Mouse (Mus musculus) embryonic facial prominence, embryonic 11.5 days (tissue): ENCODE data around the gene Htr1d. TPM values are rescaled to one million over a fixed set of nuclear protein-coding genes. Genes with fewer than 3 reads are reported as not detected.
A peak's percentile ranks its signal among the peaks of the same experiment; 100 is the strongest.

Source experiments
- ATAC-seq: fragments of 200-750 bp; cut with Nextera tagmentation; replicated peaks from 2 replicates; pipeline ENCODE4 v1.8.0; 2017; ENCODE audit warnings: low read depth; ENCODE audit not compliant: insufficient number of reproducible peaks, low FRiP score, low TSS enrichment
- DNase-seq: peaks from one replicate; pipeline ENCODE4 v3.0.0-alpha.2; 2015; ENCODE audit warnings: low spot score
- H3K27ac ChIP-seq: fragments of 300-500 bp; sonication (generic); replicated peaks from 2 replicates; pipeline ENCODE4 v1.5.1; 2014; ENCODE audit warnings: mild to moderate bottlenecking, low read depth, low read length, control low read depth
- H3K27me3 ChIP-seq: fragments of 300-500 bp; sonication (generic); 2 replicates; pipeline ENCODE4 v1.6.1; 2014; ENCODE audit warnings: mild to moderate bottlenecking, low read length, moderate library complexity, mixed read lengths; ENCODE audit not compliant: control insufficient read depth, insufficient read depth
- H3K36me3 ChIP-seq: fragments of 300-500 bp; sonication (generic); replicated peaks from 2 replicates; pipeline ENCODE4 v1.6.1; 2014; ENCODE audit warnings: low read depth, mild to moderate bottlenecking, low read length, moderate library complexity, mixed read lengths; ENCODE audit not compliant: control insufficient read depth, insufficient read depth
- H3K4me1 ChIP-seq: fragments of 300-500 bp; sonication (generic); 2 replicates; pipeline ENCODE4 v1.6.1; 2014; ENCODE audit warnings: low read length, mixed read lengths; ENCODE audit not compliant: control insufficient read depth, insufficient read depth
- H3K4me2 ChIP-seq: fragments of 300-500 bp; sonication (generic); 2 replicates; pipeline ENCODE4 v1.6.1; 2014; ENCODE audit warnings: low read depth, mild to moderate bottlenecking, control low read depth, low read length, moderate library complexity
- H3K4me3 ChIP-seq: fragments of 300-500 bp; sonication (generic); 2 replicates; pipeline ENCODE4 v1.5.1; 2014; ENCODE audit warnings: low read depth, low read length, control low read depth
- H3K9ac ChIP-seq: fragments of 300-500 bp; sonication (generic); replicated peaks from 2 replicates; pipeline ENCODE4 v1.6.1; 2014; ENCODE audit warnings: mild to moderate bottlenecking, control low read depth, low read length
- H3K9me3 ChIP-seq: fragments of 300-500 bp; sonication (generic); replicated peaks from 2 replicates; pipeline ENCODE4 v1.6.1; 2016; ENCODE audit warnings: mild to moderate bottlenecking, low read length, inconsistent platforms, mixed read lengths; ENCODE audit not compliant: control insufficient read depth
- WGBS: fragments of 180-500 bp; shearing (Covaris S2); extraction: QIAGEN DNeasy Blood & Tissue Kit; methylation state at CpG from one replicate; pipeline ENCODE4 v1.1.7; 2014; 5-methylcytosine and 5-hydroxymethylcytosine counted together
- polyA plus RNA-seq: library from polyadenylated mRNA; unstranded; fragments of >200 nt; fragmentation: Nextera tagmentation; extraction: Ambion mirVana; gene quantifications from 2 replicates; pipeline ENCODE4 v1.2.1, GENCODE M21; 2014

Htr1d gene
- 0.11 and 0.47 TPM in 2 replicates for polyA plus RNA-seq

DNA sequence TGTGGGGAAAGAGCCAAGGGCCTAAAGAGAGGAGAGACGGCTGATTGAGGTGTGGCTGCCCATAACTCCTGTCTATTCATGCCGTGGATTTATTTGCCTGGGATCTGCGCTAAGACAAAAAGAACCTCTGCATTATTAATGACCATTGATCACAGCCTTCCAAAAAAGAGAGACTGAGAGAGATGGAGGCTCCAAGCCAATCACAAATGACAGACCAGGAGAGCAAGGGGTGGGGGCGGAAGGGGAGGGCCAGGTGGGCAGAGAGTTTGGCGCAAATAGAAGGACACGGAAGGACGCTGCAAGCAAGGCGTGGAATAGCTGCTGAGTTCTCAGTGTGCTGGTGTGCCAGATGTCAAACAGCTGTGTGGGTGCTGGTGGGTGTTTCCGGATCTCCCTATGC lies at the start of gene Htr1d:
Htr1d (plus strand) TSS at position 301 of the 400 bp plus-strand sequence.
- Histone ChIP-seq H3K4me2 (peak within 1 kb of the TSS; percentile 94), H3K27ac (no peak within 1 kb of the TSS), H3K4me1 (no peaks in the 10 kb centered on the region; the same call in 1 of the 2 replicates), H3K27me3 (peaks cover 15% of the 10 kb centered on the region), H3K4me3 (peak within 1 kb of the TSS; percentile 43), H3K9me3 (no peaks in the 10 kb centered on the region), H3K9ac (peak within 1 kb of the TSS; percentile 59), H3K36me3 (no peaks in the 10 kb centered on the region)
- ATAC-seq (no peak), DNase-seq (no peak)
- 80% methylated on average over 9 of the region's 9 CpGs for WGBS

DNA sequence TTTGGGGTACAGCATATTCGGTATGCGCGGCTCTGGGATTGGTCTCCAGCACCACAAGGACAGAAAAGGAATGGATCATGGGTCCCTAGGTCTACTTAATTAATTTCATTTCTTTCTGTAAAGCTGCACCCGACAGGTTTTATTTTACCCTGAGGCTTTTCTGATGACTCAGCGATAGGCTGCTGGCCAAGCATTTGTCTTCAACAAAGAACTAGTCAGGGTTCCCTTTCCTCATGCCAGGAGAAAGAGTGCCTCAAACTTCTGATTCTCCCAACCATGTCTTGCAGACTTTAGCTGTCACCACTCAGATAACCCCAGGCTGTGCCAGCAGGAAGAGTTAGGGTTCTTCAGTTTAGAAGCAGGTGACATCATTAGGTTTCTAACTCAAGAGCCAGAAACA lies 46.3 kb upstream of the Htr1d start:
- Histone ChIP-seq H3K27ac (no peak overlapping the region), H3K4me3 (no peak overlapping the region), H3K27me3 (no peaks in the 10 kb centered on the region), H3K9ac (no peak overlapping the region), H3K4me1 (no peaks in the 10 kb centered on the region), H3K4me2 (no peak overlapping the region), H3K9me3 (no peaks in the 10 kb centered on the region), H3K36me3 (no peaks in the 10 kb centered on the region)
- no peak for ATAC-seq
- DNase-seq: no peak
- WGBS: 88% methylated on average over 5 of the region's 5 CpGs

DNA sequence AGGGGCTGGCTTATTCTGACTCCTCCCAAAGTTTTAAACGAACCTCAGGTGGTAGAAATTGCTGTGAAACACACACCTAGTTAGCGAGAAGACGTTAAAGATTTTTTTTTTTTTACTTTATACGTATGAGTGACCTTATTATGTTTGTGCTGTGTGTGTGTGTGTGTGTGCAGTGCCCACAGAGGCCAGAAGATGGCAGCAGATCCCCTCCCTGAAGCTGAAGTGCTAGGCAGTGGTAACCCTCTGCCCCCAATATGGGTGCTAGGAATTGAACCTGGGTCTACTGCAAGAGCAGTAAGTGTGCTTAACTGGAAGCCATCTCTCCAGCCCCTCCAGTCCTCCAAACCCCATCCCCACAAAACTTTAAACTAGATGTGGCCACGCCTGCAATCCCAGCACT lies 40.3 kb upstream of the Htr1d start:
- no peak for ATAC-seq
- H3K4me1 ChIP-seq: no peaks in the 10 kb centered on the region
- 83% methylated on average over 5 of the region's 5 CpGs for WGBS

DNA sequence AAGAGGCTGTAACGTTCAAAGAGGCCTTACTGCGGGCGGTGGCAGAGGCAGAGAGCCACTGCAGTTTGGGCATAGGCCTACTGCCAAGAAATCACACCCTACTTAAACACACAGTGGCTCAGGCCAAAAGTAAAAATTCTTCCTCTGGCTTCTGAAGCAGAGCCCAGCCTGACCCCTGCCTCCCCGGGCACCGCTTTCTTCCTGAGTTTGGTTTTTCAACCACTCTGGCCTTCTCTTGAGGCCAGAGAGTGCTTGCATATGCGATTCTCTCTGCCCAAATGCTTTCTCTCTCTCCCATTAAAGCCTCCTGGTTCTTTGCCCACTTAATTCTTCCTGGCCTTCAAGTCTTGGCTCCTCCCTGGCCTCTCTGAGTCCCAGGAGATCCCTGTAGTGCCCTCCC lies 39.5 kb upstream of the Htr1d start:
- 81% methylated on average over 6 of the region's 6 CpGs for WGBS
- H3K4me3 ChIP-seq: no peak overlapping the region
- DNase-seq (no peak), ATAC-seq (no peak)
- no peaks in the 10 kb centered on the region for H3K36me3 ChIP-seq
- no peaks in the 10 kb centered on the region for H3K9me3 ChIP-seq
- H3K4me1 ChIP-seq: no peaks in the 10 kb centered on the region
- H3K27me3 ChIP-seq: no peaks in the 10 kb centered on the region
- H3K9ac ChIP-seq: no peak overlapping the region
- H3K27ac ChIP-seq: no peak overlapping the region
- H3K4me2 ChIP-seq: no peak overlapping the region

More for the DNA sequence above, 40.3 kb upstream of the Htr1d start:
- no peak for DNase-seq
- Histone ChIP-seq H3K4me3 (no peak overlapping the region), H3K4me2 (no peak overlapping the region), H3K9me3 (no peaks in the 10 kb centered on the region), H3K27ac (no peak overlapping the region), H3K27me3 (no peaks in the 10 kb centered on the region), H3K9ac (no peak overlapping the region), H3K36me3 (no peaks in the 10 kb centered on the region)

DNA sequence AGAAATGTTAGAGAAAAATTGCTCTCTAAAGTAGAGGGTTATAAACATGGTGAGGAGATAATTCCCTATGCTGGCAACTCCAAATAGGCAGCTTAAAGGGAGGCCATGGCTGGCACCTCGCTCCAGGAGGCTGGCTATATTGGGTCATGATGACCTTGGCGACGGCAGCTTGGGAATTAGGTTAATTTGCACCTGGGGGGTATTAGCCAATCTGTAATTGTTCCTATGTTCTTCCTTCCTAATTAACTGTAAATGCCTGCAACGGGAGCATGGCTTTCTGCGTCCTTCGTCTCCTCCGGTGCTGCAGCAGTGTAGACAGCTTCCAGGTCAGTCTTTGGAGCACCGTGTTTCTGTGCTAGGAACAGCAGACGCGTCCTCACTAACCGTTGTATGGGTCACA lies 36.1 kb upstream of the Htr1d start:
- no peaks in the 10 kb centered on the region for H3K36me3 ChIP-seq
- ATAC-seq (no peak), DNase-seq (no peak)
- H3K4me1 ChIP-seq: no peaks in the 10 kb centered on the region
- H3K27ac ChIP-seq: no peak overlapping the region
- no peak overlapping the region for H3K4me2 ChIP-seq
- H3K4me3 ChIP-seq: no peak overlapping the region
- no peaks in the 10 kb centered on the region for H3K27me3 ChIP-seq
- WGBS: 64% methylated on average over 11 of the region's 11 CpGs
- no peaks in the 10 kb centered on the region for H3K9me3 ChIP-seq
- no peak overlapping the region for H3K9ac ChIP-seq

DNA sequence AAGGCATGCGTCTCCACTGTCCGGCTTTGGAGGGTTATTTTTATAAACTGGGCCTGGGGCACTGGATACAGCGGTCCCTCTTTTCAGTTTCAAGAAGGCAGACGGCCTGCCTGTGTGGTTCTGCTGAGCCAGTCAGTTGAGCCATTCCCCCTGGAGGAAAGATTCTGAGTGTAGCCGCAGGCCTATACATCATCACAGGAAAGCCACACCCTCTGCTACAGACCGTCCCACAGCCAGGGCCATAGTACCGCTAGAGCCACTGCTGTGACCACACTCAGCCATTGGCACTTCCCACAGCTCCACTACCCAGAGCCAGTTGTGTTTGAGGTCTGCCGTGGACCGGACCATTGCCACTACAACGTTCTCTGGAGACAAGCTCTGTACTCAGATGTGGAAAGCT lies 21.5 kb upstream of the Htr1d start:
- H3K4me3 ChIP-seq: no peak overlapping the region
- H3K36me3 ChIP-seq: no peaks in the 10 kb centered on the region
- no peaks in the 10 kb centered on the region for H3K9me3 ChIP-seq
- no peak overlapping the region for H3K4me2 ChIP-seq
- no peak for ATAC-seq
- H3K27me3 ChIP-seq: no peaks in the 10 kb centered on the region
- H3K4me1 ChIP-seq: no peaks in the 10 kb centered on the region
- no peak overlapping the region for H3K27ac ChIP-seq
- no peak overlapping the region for H3K9ac ChIP-seq
- DNase-seq: no peak
- WGBS: 79% methylated on average over 10 of the region's 10 CpGs

DNA sequence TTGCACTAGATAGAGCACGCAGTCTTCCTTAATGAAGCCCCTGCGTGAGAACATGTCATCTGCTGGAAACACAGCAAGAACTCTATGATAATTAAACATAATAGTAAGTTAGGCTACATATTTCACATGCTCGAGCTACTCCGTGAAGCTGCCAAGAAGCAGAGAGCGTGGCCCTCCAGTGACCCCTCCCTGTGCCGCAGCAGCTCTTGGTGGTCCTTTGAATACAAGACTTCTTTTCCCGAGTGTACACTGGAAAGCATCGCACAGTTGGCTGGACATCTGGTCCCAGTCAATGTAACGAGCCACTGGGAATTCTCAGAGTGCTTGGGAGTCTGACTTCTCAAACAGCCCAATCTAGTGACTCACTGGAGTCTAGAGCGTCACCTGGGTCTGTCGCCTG lies 15.5 kb upstream of the Htr1d start:
- Histone ChIP-seq H3K4me2 (no peak overlapping the region), H3K27ac (no peak overlapping the region), H3K9ac (no peak overlapping the region), H3K27me3 (no peaks in the 10 kb centered on the region), H3K36me3 (no peaks in the 10 kb centered on the region), H3K4me3 (no peak overlapping the region), H3K9me3 (no peaks in the 10 kb centered on the region), H3K4me1 (no peaks in the 10 kb centered on the region; the same call in 1 of the 2 replicates)
- WGBS: 53% methylated on average over 11 of the region's 11 CpGs
- peak; percentile 34 for DNase-seq
- no peak for ATAC-seq

DNA sequence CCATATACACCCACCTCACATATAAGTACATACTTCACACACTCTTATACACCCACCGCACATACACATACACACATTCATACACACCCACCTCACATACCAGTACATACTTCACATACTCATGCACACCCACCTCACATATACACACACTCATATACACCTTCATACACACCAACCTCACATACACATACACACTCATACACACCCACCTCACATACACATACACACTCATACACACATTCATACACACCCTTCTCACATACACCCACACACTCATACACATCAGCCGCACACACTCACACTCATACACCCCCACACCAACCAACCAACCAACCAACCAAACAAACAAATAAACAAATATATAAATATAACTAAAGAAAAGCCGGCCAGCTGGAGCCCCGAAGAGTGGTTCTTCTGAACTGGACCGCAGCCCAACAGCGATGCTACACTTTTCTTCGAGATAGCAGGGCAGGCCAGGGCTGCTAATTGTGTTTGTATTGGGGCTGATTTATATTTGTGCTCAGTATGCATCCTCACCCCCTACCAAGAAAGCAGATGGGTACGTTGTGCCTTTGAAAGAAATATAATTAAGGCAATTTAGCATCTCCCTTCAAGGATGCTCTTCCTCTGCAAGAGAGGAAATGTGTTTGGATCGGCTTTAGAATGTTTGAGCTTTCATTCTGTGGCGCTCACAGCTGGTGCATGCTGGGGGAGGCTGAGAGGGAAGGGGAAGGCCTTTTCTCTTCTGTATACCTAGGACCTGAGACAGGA lies 11.1 kb upstream of the Htr1d start:
- DNase-seq (no peak), ATAC-seq (no peak)
- 73% methylated on average over 10 of the region's 10 CpGs for WGBS
- H3K27me3 ChIP-seq: no peaks in the 10 kb centered on the region
- no peaks in the 10 kb centered on the region for H3K9me3 ChIP-seq
- H3K36me3 ChIP-seq: no peaks in the 10 kb centered on the region
- no peak overlapping the region for H3K4me3 ChIP-seq
- H3K27ac ChIP-seq: no peak overlapping the region
- H3K9ac ChIP-seq: no peak overlapping the region
- H3K4me1 ChIP-seq: no peaks in the 10 kb centered on the region; the same call in 1 of the 2 replicates
- no peak overlapping the region for H3K4me2 ChIP-seq
